Mouse (Mus musculus): ENCODE measurements around the gene Daam2.

Gene Daam2

DNA sequence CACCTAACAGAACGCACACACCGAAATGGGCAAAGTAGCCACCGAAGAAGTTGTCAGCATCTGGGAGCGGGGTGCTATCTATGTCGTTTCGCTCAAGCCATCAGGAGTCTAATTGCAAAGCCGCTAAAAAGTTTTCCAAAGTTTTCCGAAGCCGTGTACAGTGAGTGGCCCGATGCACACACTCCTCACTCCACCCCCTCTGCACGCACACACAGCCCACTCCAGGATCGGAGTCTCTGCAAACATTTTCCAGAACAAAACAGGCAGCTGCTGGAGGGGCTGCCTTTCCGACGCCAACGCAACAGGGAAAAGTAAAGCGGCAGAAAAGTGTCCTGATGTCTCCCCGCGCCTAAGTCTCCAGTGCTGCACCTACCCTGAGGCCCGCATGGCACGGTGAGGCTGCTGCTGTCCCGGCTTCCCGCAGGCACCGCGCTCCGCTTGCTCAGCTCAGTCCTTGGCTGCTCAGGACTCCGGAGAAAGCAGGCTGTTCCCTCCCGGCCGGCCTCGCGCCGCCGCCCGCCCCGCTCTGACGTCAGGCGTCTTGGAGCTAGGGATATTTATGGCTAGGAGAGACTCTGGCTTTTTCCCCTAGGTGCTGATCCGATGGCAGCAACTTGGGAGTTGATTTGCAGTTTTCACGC, at the start of gene Daam2:
Daam2 (minus strand) TSS at position 514 of the 641 bp plus-strand sequence.
- DNase-seq (ENCODE audit: low spot score) = peak; percentile 87

DNA sequence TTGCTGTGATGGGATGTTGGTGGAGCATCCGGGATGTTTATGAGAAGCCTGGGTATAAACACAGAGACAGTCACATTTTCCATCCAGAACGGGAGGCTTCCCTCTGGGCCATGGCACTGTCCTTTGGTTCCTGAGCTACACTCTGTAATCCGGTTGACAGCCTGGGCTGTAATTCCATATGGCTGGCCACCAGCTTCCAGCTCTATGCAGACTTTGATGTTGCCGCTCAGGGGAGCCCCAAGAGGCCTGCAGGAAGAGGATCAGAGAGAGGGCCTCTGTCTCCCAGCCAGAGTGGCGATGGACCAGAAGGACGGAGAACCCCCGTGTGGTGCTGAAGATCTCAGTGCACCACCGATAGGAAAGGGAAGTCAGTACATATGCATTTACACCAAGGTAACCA, 46.2 kb upstream of the Daam2 start:
- DNase-seq (ENCODE audit: low spot score) = no peak

DNA sequence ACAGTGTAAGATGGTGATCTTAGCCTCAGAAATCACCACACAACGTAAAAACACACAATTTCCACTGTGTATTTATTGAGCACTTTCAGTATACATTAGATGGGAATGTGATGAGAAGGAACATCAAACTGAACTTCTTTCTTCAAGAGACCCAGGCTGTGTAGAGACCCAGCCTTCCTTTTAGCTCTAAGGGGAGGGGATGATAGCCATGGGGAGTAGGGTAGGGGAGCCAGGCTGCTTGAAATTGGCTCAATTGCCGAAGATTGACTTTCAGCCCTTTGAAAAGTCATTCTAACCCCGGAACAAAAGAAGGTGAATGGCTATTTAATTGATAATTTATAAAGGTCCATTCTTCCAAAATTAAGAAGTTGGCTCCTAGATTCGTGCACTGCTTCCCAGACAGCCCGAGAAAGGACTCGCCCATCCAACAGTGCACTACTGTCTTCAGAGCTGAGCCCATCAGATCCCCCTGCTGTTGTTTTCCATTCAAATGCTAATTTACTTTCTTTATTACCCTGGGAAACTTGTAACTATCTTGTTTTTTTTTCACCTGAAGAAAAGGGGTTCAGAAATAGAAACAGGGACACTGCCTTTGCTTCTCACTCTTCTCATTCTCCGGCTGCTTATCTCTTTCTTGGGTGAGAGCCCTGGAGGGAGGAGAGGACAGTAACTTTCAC, 43.3 kb upstream of the Daam2 start:
- no peak for DNase-seq (ENCODE audit: low spot score)

DNA sequence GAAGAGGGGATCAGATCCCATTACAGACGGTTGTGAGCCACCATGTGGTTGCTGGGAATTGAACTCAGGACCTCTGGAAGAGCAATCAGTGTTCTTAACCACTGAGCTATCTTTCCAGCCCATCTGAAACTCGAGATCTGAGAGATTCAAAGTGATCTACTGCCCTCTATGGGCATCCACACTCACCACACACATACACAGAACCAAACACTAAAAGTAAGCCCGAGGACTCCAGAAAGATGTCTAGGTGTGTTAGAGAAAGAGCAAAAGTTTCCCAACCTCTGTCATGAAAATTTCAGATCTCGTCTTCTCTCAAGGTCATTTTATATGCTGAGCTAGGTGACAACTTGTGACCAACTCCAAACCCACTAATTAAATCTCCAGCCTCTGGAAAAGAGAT, 41.3 kb upstream of the Daam2 start:
- DNase-seq (ENCODE audit: low spot score) = no peak

DNA sequence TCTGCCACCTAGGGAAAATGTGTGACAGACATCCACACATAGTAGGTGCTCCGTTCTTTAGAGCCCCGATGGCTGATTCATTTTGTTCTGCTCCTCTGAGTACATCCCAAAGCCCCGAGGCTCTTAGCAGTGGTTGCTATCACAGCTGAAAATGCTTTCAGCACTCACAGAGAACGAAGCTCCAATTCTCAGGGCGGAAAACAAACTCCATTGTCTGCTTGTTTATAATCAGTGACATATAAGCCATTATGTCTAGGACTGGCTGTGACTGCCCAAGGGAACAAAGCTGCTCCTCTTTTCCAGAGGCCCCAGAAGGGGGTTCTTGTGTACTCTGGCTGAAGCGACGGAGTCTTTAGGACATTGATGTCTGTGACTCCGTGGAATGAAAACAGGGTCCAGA, 25.9 kb upstream of the Daam2 start:
- DNase-seq (ENCODE audit: low spot score) = no peak

DNA sequence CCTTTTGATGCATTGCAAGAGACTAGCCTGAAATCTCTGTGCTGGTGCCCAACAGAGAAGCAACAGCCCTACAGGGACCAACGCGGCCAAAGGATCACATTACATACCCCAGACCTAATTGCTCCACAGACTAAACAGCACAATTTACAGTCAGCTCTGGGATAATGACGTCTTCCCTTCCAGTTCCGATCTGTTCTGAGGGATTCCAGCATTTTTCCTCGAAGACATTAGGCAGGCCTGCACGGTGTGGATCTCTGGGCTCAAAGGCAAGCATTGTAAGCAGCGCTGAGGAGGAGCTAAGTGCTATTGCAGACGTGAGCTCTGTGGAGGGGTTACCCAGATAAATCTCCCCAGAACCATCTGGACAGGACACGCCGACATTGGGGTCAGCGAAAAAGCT, 18.3 kb upstream of the Daam2 start:
- peak; percentile 69 for DNase-seq (ENCODE audit: low spot score)

DNA sequence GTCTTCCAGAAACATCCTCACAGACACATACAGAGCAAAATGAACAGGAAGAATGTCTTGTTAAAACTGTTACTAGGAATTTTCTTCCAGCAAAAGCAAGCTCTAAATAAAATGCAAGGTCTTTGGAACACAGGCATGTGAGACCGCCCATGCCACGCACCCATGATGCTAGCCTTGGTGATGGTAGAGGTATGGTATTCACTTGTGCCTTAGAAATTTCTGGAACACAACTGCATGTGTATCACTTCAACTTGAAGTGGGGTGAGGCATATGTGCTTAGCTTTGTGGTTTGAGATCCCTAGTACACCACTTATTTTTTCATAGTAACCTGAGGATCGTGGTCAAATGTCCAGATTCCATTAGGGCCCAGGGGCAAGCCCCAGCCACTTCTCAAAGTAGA, 13.2 kb upstream of the Daam2 start:
- no peak for DNase-seq (ENCODE audit: low spot score)

DNA sequence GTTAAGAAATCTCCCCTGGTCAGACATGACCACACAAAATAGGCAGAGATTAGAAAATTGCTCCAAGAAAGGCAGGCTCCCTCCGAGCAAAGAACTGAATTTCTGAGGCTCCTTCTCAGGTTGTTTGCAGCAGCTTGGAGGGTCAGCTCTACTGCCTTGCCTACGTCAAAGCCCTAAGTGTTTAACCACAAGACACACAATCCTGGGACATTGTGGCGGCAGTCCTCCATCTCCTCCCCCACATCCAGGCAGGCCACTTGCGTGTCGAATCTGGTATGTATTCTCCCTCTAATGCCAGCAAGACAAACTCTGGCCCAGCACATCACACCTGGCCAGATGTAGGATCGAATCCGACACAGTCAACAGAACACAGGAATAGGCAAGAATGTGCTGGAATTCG, 4.6 kb upstream of the Daam2 start:
- no peak for DNase-seq (ENCODE audit: low spot score)

DNA sequence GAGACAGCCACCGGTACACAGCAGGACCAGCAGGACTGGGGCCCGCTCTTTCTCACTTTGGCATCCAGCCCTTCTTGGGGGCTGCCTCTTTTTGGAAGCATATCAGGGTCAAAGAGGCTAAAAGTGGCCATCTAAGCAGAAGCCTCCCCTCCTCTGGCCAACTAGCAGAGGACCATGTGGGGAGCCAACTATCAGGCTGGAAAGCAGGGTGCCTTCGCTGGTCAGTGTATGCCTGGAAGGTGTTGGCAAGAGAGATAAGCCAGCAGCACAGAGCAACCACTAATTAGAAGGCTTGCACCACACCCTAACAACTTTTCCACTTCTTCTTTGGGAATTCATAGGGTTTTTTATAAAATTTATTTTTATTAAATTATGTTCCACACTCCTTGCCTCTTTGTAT, 346 bp upstream of the Daam2 start:
- no peak for DNase-seq (ENCODE audit: low spot score)

DNA sequence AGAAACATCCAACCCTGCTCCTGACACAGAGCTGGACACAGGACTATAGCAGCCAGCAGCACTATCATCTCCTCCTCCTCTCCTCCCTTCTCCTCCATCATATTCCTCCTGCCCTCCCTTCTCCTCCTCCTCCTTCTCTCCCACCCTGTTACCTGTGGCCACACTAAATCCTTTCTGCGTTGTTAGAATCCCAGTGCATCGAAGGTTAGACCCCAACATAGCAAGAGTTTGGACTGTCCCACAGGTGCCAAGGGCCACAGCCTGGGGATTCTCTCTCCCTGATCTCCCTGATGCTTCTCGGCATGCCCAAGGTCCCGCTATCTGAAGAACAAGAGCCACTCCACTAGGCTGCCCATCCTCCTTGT, 745 bp downstream of the Daam2 start:
- no peak for DNase-seq (ENCODE audit: low spot score)

DNA sequence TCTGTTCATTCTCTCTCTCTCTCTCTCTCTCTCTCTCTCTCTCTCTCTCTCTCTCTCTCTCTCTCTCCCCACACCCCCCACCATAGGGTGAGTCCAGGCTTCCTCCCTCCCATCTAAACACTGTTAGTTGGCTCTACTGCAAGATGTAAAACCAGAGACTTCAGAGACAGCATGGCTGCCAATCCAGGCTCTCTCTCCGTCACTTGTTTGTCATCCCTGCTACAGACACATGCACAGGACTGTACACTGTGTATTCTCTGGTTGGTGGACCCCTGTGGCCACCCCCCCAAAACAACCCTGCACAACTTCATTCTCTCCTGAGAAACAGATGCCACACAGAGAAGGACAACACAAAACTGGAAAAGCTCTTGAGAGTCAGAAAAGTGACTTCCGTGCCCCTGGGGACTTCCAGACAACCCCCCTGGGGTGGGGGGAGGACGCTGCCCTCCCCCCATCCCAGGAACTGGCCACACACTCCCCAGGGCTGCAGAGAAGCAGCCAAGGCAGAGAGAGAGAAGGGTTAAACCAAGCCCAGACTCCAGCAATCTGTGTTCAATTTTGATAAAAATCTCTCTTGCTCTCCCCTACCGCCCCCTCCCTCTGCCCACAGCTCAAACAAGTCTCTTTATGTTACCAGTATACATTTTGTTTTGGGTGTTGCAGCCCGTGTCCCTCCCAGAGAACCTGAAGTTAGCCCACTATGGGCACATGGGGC, 1.3 kb downstream of the Daam2 start:
- no peak for DNase-seq (ENCODE audit: low spot score)

DNA sequence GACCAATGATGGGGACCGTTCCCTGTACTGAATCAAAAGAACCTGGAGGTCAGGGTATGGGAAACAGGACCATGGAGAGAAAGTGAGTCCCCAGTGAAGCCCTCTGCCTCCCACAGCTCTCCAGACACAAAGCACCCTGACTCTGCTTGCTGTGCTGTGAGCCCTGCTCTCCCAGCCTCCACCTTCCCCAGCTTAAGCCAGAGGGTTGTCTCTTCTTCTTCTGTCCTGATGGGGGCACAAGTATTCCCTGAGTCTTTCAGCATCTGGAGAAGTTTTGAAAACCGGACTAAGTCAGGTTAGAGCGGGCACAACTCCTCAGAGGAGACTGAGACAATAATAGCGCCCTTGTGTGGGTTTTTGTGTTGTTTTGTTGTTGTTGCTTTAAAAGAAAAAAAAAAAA, 2.2 kb downstream of the Daam2 start:
- no peak for DNase-seq (ENCODE audit: low spot score)

DNA sequence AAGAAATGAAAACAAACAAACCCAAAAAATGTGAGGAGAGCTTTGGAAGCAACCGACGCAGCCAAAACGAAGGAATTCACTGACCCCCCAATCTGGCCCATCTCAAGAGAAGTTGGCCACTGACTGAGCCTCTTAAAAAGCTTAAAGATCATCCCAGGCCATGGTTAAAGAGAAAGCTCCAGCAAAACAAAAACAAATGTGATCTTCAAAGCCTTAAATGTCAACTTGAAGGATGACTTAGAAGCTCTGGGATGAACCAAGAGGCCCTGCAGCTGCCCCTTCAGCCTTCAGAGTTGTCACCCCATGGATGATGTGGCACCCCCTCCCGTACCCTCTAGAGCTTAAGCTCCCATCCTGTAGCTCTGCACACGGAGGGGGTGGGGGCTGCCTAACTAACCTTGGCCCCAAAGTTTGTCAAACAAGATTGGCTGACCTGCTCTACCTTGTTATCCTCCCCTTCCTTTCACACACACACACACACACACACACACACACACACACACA, 4.3 kb downstream of the Daam2 start:
- peak; percentile 40 for DNase-seq (ENCODE audit: low spot score)

DNA sequence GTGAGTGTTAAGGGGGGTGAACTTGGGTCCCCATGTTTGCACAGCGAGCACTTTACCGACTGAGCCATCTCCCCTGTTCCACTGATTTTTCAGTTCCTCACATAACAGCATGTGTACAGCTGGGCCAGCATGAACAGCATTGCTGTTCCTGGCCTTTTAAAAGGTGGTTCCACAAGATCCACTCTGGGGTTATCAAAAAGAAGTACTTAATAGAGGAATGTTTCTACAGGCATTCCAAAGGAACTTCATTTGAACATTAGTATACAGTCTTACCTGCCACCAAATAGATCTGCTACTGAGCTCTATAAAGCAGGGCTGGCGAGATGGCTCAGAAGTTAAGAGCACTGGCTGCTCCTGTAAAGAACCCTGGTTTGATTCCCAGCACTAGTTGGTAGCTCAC, 8.0 kb downstream of the Daam2 start:
- DNase-seq (ENCODE audit: low spot score) = no peak

DNA sequence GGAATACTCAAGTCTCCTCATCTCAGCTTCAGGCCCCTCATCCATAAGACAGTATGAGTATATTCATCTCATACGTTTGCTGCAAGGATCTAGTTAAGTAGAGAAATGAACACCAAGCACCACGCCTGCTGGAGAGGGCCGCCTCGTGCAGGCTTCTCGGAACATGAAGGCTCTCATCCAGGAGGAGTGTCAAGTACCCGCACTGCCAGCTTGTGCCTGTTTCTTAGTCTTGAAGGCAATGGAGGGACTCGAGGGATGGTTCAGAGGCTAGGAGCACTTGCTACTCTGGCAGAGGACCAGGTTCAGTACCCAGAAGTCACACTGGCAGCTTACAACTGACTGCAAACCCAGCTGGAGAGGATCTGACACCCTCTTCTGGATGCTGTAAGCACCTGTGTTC, 12.2 kb downstream of the Daam2 start:
- DNase-seq (ENCODE audit: low spot score) = no peak

DNA sequence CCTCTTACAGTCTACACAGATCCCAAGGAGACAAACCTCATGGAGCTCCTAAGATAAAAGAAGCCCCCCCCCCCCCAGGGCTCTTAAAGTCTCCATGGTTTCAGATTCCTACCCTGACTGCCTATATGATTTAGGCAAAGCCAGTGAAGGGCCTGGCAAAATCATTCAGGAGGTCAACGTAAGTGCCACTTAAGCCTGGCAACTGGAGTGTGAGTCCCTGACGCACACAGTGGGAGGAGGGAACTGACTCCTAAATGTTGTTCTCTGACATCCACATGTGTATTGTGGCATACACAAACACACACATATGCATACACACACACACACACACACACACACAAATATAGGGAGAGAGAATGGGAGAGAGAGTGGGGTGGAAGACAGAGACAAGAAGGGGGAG, 12.7 kb downstream of the Daam2 start:
- no peak for DNase-seq (ENCODE audit: low spot score)

DNA sequence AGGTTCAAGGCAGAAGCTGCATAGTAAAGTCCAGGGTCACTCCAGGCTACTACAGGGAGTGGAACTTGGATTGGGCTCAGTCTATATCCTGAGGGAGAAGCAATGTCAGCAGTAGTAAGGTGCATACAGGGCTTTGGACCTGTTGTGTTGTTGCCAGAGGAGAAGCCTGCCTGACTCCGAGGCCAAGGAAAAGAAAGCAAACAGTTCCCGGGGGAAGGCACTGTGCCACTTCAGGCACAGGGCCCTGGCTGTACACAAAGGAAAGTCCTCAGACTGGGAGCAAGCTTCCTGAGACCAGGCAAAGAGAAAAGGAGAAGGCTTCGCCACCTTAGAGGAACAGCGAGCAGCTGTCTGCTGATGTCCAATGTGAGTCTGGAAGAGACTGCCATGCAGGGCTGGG, 18.1 kb downstream of the Daam2 start:
- no peak for DNase-seq (ENCODE audit: low spot score)

DNA sequence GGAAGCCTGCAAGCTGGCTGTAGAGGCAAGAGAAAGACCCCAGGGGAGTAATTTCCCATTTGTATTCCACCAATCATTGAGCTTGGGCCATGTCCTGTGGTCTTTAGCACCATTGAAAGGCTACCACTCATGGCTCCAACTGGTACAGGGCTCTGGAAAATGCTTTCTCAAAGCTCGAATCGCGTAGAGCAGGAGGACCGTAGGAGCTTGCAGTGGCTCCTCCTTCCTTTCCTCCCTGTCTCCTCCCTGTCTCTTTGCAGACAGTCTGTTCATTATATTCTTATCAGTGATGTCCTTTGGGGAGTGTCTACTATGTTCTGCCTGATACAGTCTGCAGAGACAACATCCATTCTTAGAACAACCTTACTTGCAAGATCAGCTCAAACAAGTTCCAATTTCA, 18.7 kb downstream of the Daam2 start:
- no peak for DNase-seq (ENCODE audit: low spot score)

DNA sequence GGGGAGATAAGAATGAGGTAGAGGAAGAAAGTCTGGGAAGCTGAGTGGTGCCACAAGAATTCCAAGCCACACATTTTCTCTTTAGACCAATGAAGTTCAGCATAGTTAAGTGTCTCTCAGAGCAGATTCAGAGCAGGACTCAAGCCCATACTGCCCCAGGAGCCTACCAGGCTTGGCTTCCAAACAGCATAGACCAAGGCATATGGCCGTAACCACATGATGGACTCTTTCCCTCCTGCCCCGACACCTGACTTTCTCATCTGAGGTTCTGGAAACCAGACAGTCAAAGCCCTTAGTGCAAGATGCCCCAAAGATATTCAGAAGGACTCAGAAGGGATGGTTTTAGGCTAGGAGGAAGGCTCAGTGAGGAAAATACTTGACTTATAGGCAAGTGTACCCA, 19.6 kb downstream of the Daam2 start:
- DNase-seq (ENCODE audit: low spot score) = no peak

DNA sequence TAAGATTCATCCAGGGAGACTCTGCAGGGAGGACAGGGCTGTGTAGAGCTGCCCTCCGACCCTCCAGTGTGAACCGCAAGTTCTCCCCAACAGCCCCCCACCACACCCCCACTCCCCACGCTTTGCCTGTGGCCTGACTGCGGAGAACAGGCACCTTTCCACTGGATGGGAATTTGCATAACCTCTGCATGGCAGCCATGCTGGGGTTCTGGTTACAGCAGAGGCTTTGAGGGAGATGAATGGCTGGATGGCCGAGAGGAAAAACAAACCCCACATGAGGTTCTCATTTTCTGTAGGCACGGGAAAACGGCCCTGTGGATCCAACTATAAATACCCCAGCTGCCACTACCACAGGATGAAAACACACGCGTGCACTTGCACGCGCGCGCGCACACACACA, 23.4 kb downstream of the Daam2 start:
- peak; percentile 51 for DNase-seq (ENCODE audit: low spot score)

DNA sequence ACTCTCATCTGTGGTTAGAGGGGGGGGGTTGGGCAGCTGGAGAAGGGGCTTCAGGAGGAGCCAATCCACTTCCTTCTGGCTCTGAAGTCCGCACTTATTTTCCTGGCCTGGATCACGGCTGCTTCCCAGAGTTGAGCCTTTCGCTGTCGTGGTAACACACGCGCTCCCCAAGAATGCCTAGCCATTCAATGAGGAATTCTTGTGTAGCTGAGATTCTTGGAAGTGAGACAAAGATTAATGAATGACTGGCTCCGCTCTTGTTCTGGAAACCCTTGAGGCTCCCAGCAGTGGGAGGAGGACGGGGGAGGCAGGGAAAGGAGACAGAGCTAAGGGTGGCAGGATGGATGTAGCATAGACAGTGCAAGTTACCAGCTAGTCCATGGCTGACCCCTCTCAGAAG, 24.9 kb downstream of the Daam2 start:
- peak; percentile 84 for DNase-seq (ENCODE audit: low spot score)

DNA sequence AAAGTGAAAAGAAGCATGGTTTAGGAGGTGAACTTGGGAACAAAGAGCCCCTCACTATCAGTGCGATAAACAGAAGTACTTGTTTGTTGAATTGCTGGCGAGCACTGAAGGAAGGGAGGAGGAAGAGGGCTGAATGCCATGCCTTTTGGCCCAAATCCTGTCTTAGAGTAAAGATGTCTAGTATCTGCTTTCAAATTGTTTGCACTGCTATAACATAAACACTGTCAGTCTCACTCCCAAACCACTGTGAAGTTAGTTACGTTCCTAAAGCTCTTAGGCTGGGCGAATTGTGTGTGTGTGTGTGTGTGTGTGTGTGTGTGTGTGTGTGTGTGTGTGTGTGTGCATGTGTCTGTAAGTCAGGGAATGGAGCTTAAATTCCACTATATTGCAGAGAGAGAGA, 28.6 kb downstream of the Daam2 start:
- no peak for DNase-seq (ENCODE audit: low spot score)

DNA sequence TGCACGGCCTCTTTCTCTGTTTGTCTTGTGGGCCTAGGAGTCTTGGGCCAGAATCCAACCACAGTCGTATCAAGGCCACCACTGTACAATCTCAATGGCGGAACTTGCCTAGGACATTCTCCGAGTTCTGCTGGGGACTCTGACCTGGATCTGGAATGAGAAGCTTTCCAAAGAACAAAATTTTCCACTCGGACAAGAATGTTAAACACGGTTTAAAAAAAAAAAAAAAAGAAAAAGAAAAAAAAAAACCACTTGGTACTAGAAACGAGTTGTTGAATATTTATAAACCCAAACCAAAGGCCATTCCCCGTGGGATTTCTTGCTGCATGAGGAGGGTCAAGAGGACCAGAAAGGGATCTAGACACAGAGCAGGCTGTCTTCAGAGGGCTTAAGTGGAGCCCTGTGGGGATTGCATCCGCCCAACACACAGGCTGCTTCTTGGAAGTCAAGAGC, 29.9 kb downstream of the Daam2 start:
- no peak for DNase-seq (ENCODE audit: low spot score)
